Mouse (Mus musculus): ENCODE measurements around the gene Khdc4.

- no peak for TF ChIP-seq POLR2A (IDR thresholded peaks at IDR 0.05; ENCODE audit: insufficient read depth, low read depth, low read length)
- TF ChIP-seq CTCF (IDR thresholded peaks at IDR 0.05; ENCODE audit: insufficient read depth, low read depth, low read length), result no peak
Measured at GRCm38 (mm10) chr3:88639239-88639638, 46.4 kb upstream of the Khdc4 start.
